Mouse (Mus musculus): ENCODE measurements around the gene Plek. TPM values are rescaled to one million over a fixed set of nuclear protein-coding genes. Genes with fewer than 3 reads are reported as not detected.

Gene Plek
- polyA plus RNA-seq, 1 experiment from 2014 or later = 4.2 TPM

GRCm38 (mm10) chr11:16932159-16932558 is 120.0 kb downstream of the Plek start:
- 98% methylated on average over 3 of the region's 3 CpGs for WGBS
- ATAC-seq (ENCODE audit: low read depth) = no peak
- no peak overlapping the region for H3K27ac ChIP-seq (replicated peaks)

More at GRCm38 (mm10) chr11:16932159-16932558, 120.0 kb downstream of the Plek start:
- H3K36me3 ChIP-seq = no peaks in the 10 kb centered on the region
- H3K27me3 ChIP-seq = no peaks in the 10 kb centered on the region
- no peak overlapping the region for H3K4me2 ChIP-seq
- H3K9ac ChIP-seq = no peak overlapping the region
- H3K4me1 ChIP-seq (replicated peaks) = no peaks in the 10 kb centered on the region
- H3K9me3 ChIP-seq = no peaks in the 10 kb centered on the region
- no peak overlapping the region for H3K4me3 ChIP-seq

Other genes with a start within 250 kb of the Plek start
- gene Fbxo48, start 101.0 kb downstream of the Plek start, polyA plus RNA-seq (2015; fragmentation: Nextera tagmentation; extraction: Ambion mirVana) = 0.40 and 0.88 TPM in 2 replicates
- 92.2 and 101 TPM in 2 replicates for gene Cnrip1, start 795 bp downstream of the Plek start, polyA plus RNA-seq (2015; fragmentation: Nextera tagmentation; extraction: Ambion mirVana)
- 188 and 202 TPM in 2 replicates for gene Ppp3r1, start 106.9 kb upstream of the Plek start, polyA plus RNA-seq (2015; fragmentation: Nextera tagmentation; extraction: Ambion mirVana)
- gene Wdr92, start 129.7 kb upstream of the Plek start, polyA plus RNA-seq (2015; fragmentation: Nextera tagmentation; extraction: Ambion mirVana) = 20.9 and 21.1 TPM in 2 replicates
- gene Pno1, start 159.2 kb upstream of the Plek start, polyA plus RNA-seq (2015; fragmentation: Nextera tagmentation; extraction: Ambion mirVana) = 52.3 and 55.3 TPM in 2 replicates
- gene C1d, start 205.2 kb upstream of the Plek start, polyA plus RNA-seq (2015; fragmentation: Nextera tagmentation; extraction: Ambion mirVana) = 129 and 140 TPM in 2 replicates